Mouse (Mus musculus) adrenal gland, adult (tissue): ENCODE measurements around the gene Erf.

Experiments
- DNase-seq, 2 experiments: peaks; one replicate each; pipeline ENCODE4 v3.0.0; 2022 to 2023; ENCODE audit warnings: low spot score in 1 of 2; ENCODE audit not compliant: inconsistent age in 2 of 2

Erf gene

GRCm38 (mm10) chr7:25267751-25268463 is 17.3 kb upstream of the Erf start:
- DNase-seq = peak; percentile 99

DNA sequence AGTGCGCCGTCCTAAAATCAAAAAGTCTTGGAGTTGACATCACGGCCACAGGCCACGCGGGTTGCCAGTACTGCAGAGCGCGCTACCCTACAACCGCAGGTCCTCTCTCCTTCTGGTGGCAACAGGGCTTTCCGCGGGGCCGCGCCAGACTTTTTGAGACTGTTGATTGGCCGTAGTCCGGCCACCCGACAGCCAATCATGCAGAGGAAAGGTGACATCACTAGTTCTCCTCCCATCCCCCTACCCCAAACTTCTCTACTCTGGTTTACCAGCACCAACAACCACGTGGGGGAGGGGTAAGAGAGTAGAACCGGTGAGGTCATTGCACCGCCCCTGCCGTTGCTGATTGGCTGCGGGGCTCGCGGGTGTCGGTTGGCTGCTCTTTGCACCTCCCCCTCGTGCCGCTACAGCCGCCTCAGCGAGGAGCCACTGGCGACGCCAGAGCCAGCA is 16.8 kb upstream of the Erf start, which contains the start of gene Cic:
Gene Cic, plus strand, starts transcription at position 404 of the 450 bp plus-strand sequence.
- DNase-seq = peak; percentile 99 to 100

DNA sequence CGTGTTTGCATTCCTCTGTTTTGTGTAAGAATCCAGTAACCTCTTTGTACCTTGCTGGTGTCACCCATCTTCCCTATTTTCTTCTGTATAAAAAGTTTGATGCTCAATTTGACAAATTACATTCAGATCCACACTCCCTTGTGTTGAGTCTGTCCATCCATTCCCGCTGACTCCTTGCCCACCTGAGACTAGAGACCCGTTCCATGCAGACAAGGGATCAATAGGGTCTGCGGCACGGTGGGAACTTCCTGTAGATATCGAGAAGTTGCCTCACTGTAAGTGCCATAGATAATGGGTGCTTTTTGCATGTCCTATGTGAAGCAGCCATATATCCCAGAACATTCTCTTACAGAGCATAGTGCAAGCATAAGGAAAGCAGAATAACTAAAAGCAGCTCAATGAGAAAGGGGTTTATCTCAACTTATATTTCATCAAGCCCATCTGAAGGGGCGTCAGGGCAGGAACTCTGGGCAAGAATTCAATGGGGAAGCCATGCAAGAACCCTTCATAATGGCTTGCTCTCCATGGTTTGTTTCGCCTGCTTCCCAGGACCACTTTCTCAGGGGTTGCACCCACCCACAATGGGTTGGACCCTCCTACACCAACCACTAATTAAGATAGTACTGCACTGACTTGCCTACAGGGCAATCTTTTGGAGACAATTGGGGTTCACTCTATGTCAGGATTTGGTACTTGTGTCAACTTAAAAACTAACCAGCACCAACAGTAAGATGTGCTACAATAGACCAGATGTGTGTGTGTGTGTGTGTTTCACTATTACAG is 15.8 kb upstream of the Erf start:
- DNase-seq = peak; percentile 19 to 46

DNA sequence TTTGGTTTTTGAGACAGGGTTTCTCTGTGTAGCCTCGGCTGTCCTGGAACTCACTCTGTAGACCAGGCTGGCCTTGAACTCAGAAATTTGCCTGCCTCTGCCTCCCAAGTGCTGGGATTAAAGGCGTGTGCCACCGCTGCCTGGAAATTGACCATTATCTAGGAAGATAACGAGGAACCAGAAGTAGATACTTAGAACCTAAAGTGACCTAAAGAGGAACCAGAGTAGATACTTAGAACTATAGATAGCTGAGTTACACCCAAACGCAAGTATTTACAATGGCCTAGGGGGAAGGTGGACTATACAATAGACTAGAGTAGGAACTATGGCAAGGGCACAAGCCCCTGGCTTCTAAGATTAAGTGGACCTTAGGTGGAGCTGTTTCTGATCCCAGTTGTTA is 15.2 kb upstream of the Erf start:
- DNase-seq = peak in 1 of 2 experiments; percentile 32

DNA sequence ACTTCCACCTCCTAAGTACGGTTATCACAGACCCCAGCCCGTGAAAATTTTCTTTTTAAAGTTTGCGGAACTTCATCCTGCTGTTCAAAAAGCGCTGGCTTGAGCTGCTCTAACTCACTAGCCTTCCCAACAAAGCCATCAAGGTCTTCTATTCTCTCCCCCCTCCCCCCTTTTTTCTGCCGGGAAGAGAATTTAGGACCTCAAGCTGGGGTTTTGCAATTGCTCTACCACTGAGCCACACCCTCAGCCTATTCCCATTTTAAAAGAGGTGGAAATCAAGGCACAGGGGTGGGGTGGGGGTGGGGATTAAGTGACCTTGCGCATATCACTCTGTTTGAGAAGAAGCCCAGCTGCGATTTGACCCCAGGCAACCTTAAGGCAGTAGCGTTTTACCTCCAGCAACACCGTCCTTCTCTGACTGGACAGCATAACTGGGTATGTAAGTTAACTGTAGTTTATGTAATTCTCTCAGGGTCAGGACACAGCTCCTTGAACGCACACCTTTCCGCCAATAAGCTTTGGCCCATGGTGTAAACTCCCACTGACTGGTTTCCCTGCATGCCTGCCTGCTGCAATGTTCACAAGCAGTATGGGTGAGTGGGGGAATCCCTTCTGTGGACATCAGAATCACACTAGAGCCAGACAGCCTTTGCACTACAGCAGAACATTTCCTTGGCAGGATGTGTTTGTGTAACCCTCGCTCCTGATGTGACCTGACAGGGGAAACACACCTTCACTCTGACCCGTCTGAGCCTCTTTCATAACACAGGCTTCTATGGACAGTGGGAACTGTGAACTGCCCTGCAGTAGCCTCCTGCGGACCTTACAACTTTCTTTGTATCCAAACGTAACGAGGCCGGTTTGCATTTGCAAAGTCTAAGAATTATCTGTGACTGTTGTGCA is 13.7 kb upstream of the Erf start:
- DNase-seq = peak in 1 of 2 experiments; percentile 29

- no peak for DNase-seq
Measured at GRCm38 (mm10) chr7:25261896-25262295, 11.3 kb upstream of the Erf start.

GRCm38 (mm10) chr7:25251822-25252221 is 1.3 kb upstream of the Erf start:
- peak in 1 of 2 experiments; percentile 40 for DNase-seq

GRCm38 (mm10) chr7:25251071-25251791 is 670 bp upstream of the Erf start:
- DNase-seq = peak; percentile 74 to 85

GRCm38 (mm10) chr7:25249314-25250140 is 1.0 kb downstream of the Erf start:
- DNase-seq = peak; percentile 81 to 92

GRCm38 (mm10) chr7:25248846-25249313 is 1.7 kb downstream of the Erf start:
- no peak for DNase-seq

- peak; percentile 74 to 84 for DNase-seq
Measured at GRCm38 (mm10) chr7:25248018-25248647, 2.4 kb downstream of the Erf start.

DNA sequence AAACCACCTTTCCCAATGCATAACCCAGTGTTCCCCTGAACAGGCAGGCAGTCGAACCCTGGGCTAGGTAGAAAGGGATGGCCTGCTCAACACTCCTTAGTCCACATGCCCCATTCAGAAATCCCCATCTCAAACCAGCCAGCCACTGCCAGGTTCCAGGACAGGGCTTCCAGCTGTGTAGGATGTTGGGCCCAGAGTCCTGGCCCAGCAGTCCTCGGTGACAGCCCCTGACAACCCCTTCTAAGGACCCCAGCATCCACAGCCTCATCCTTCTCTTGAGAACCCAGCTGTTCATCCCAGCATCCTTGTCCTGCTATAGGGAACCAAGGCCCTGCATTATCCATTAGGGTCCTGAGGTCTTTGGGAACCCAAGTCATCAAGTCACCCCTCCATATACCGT is 3.1 kb downstream of the Erf start:
- peak in 1 of 2 experiments; percentile 18 for DNase-seq

DNA sequence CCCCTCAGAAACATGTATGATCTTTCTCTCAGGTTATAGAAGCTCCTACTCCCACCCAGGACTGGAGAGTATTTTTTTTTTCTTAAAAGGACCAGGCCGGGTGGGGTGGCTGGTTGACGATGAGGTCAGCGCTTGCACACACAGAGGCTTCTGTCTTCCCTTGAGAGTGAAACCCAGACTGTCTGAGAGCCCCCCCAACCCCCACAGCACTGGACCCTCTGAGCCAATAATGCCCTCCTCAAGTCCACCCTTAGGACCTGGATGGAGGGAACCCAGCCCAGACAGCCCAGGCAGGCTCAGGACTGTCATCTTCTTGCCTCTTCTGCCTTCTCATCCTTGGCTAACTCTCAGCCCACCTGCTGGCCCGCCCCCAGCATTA is 3.8 kb downstream of the Erf start:
- peak in 1 of 2 experiments; percentile 37 for DNase-seq

DNA sequence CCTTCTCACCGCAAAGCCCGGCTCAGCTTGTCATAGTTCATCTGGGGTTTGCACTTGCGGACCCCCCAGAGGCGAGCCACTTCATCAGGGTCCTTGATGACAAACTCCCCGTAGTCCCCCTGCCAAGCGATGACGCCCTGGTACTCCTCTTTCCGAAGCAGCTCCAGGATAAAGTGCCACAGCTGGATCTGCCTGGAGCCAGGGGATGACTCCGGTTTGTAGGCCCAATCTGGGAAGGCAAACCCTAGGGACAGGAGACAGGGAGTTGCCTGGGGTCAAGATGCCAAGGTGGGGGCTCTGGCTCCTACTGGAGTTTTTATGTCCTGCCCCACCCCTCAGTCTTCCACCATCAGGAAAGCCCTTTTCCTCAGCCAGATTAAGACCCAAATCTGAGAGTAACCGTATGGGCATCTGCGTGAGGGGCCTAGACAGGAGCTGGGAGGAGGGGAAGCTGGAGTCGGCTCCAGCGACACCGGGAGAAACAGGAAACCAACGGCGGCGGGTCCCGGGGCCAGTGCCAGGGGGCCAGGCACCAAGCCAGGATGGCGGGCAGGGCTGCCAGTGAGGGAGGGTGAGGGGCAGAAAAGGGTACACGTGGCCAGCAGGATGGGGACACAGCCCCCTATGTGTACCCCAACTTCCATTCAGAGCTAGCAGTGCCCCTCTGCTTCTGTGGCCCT is 4.3 kb downstream of the Erf start:
- DNase-seq = peak; percentile 54 to 78

DNA sequence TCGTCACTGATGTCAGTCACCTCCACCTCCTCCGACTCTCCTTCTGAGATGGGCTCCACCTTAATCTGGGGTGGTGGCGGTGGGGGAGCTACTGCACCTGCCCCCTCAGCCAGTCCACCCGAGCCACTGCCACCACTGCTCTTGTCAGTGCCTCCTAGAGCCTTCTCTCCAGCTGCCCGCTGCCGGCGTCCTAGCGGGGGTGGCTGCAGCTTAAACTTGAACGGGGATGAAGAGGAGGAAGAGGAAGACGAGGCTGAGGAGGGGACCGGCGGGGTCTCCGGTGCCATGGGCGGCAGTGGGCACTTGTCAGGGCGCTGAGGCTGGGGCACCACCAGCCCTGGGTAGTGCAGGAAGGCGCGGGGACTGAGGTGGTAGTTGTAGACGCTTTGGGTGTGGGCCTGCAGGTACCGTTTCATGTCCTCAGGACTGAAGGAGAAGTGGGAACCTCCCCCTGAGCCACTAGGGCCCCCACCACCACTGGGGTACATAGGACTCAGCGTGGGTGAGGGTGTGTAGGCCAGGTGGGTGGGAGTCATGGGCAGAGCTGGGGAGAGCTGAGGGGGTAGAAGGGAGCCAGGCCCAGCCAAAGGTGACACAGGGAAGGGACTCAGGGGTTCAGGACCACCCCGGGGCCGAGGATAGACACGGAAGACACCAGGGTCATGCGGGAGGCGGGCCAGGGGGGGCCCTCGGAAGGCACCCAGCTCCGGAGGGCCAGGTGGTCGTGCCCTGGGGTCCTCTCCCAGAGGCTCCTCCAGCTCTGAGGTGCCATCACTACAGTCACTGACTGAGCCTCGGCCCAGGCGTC is 5.8 kb downstream of the Erf start:
- DNase-seq = peak in 1 of 2 experiments; percentile 23

DNA sequence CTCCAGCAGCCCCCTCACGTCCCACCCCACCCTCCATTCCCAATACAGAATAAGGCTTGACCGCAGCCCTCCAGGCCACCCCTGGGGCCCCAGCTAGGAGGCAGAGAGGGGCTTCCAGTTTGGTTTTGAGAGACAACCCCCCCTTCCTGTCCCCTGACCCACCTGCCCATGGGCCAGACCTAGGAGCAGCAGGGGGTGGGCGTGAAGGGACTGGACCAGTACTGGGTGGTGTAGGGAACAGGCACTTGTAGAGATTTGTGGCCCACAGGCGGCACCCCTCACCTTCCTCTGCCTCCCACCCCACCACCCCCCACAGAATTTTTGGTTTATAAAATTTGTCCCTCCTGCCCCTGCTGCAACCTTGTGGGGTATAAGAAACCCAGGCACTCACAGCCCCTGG is 7.2 kb downstream of the Erf start:
- DNase-seq = peak in 1 of 2 experiments; percentile 21

DNA sequence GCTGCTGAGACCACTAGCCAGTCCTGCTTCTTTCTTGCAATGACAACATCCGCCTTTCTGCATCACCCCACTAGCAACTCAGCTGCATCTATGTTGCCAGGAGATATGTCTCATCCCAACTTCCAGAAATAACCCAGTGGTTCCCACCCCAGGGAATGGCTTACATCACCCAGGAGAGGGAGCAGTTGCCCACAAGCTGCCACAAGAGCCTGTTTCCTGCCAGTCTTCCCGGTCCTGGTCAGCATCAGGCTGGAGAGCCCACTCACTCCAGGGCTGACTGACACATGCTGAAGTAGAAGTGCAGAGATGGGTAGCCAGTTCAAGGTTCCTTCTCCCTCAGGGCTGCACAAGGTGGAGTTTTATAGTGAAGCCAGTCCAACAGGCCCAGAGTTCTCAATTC is 9.5 kb downstream of the Erf start:
- peak; percentile 80 to 89 for DNase-seq

- DNase-seq = peak in 1 of 2 experiments; percentile 21
Measured at GRCm38 (mm10) chr7:25240631-25241030, 9.9 kb downstream of the Erf start.
